Mouse (Mus musculus) neural tube, embryonic 11.5 days (tissue): ENCODE data around the gene Rex1bd. TPM values are rescaled to one million over a fixed set of nuclear protein-coding genes. Genes with fewer than 3 reads are reported as not detected.
A peak's percentile ranks its signal among the peaks of the same experiment; 100 is the strongest.

Experiments used
- ATAC-seq: fragments of 200-750 bp; cut with Nextera tagmentation; 2 replicates; pipeline ENCODE4 v1.8.0; 2017; ENCODE audit warnings: moderate number of reproducible peaks, mild to moderate bottlenecking, moderate TSS enrichment, moderate library complexity; ENCODE audit not compliant: insufficient read depth, low FRiP score, low TSS enrichment
- DNase-seq: peaks from one replicate; pipeline ENCODE4 v3.0.0-alpha.2; 2015; ENCODE audit warnings: low spot score
- H3K27ac ChIP-seq: fragments of 300-500 bp; sonication (generic); 2 replicates; pipeline ENCODE4 v1.5.1; 2014; ENCODE audit warnings: low read depth, mild to moderate bottlenecking, low read length
- H3K27me3 ChIP-seq: fragments of 300-500 bp; sonication (generic); 2 replicates; pipeline ENCODE4 v1.6.1; 2014; ENCODE audit warnings: mild to moderate bottlenecking, low read length, mixed read lengths; ENCODE audit not compliant: control insufficient read depth, insufficient read depth
- H3K36me3 ChIP-seq: fragments of 300-500 bp; sonication (generic); 2 replicates; pipeline ENCODE4 v1.6.1; 2014; ENCODE audit warnings: mild to moderate bottlenecking, low read length, moderate library complexity, mixed read lengths; ENCODE audit not compliant: control insufficient read depth, insufficient read depth
- H3K4me1 ChIP-seq: fragments of 300-500 bp; sonication (generic); 2 replicates; pipeline ENCODE4 v1.6.1; 2014; ENCODE audit warnings: low read length, mixed read lengths; ENCODE audit not compliant: control insufficient read depth, insufficient read depth
- H3K4me2 ChIP-seq: fragments of 300-500 bp; sonication (generic); 2 replicates; pipeline ENCODE4 v1.6.1; 2014; ENCODE audit warnings: low read depth, mild to moderate bottlenecking, moderate library complexity
- H3K4me3 ChIP-seq: fragments of 300-500 bp; sonication (generic); 2 replicates; pipeline ENCODE4 v1.5.1; 2014; ENCODE audit warnings: low read depth, low read length
- H3K9ac ChIP-seq: fragments of 300-500 bp; sonication (generic); 2 replicates; pipeline ENCODE4 v1.6.1; 2014; ENCODE audit warnings: mild to moderate bottlenecking, low read length
- H3K9me3 ChIP-seq: fragments of 300-500 bp; sonication (generic); 2 replicates; pipeline ENCODE4 v1.6.1; 2016; ENCODE audit warnings: low read length; ENCODE audit not compliant: control insufficient read depth
- WGBS: fragments of 180-500 bp; shearing (Covaris S2); extraction: QIAGEN DNeasy Blood & Tissue Kit; methylation state at CpG from one replicate; pipeline ENCODE4 v1.1.7; 2014; 5-methylcytosine and 5-hydroxymethylcytosine counted together
- polyA plus RNA-seq: library from polyadenylated mRNA; unstranded; fragments of >200 nt; fragmentation: Nextera tagmentation; extraction: Ambion mirVana; gene quantifications from 2 replicates; pipeline ENCODE4 v1.2.1, GENCODE M21; 2014

Rex1bd gene
- polyA plus RNA-seq, 1 experiment from 2014 or later = 118 TPM

DNA sequence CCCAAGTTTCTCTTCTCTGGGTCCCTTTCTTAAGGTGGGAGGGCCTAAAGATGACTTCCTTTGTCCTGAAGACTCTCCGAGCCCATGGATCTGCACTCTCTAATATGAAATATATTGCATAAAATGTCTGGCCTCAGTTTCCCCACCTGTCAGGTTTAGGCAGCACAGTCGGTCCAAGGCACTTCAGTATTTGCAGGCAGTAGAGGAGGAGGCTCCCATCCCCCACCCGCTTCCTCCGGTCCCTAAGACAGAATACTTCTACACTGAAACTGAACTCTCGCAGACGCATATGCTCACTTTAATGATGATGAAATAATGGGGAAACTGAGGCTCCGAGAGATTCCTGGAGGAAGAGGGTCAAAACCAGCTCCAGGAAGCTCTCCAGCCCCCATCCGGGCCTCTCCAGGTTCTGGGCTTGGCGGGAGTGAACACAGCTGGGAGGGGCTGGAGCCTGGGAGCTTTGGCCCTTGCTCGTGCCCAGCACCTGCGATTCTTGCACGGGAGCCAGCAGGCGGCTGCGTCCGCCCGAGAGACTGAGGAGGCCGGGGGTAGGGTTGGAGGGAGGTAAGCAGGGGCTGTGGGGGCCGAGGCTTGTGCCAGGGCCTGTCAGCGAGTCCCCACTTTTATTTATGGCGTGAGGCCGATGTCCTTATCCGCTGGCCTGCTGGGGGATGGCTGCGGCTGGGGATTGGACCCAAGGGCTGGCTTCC lies 4.6 kb downstream of the Rex1bd start:
- WGBS = 7% methylated on average over 23 of the region's 23 CpGs
- Histone ChIP-seq H3K36me3 (0 out of 2 replicates have a peak, but pooled peaks cover 2% of the 10 kb centered on the region), H3K27ac (no peak overlapping the region), H3K9me3 (no peaks in the 10 kb centered on the region), H3K4me3 (no peak overlapping the region), H3K27me3 (peaks cover 65% of the 10 kb centered on the region), H3K4me2 (no peak overlapping the region), H3K9ac (no peak overlapping the region), H3K4me1 (peaks cover 11% of the 10 kb centered on the region)
- no peak for DNase-seq
- no peak for ATAC-seq

DNA sequence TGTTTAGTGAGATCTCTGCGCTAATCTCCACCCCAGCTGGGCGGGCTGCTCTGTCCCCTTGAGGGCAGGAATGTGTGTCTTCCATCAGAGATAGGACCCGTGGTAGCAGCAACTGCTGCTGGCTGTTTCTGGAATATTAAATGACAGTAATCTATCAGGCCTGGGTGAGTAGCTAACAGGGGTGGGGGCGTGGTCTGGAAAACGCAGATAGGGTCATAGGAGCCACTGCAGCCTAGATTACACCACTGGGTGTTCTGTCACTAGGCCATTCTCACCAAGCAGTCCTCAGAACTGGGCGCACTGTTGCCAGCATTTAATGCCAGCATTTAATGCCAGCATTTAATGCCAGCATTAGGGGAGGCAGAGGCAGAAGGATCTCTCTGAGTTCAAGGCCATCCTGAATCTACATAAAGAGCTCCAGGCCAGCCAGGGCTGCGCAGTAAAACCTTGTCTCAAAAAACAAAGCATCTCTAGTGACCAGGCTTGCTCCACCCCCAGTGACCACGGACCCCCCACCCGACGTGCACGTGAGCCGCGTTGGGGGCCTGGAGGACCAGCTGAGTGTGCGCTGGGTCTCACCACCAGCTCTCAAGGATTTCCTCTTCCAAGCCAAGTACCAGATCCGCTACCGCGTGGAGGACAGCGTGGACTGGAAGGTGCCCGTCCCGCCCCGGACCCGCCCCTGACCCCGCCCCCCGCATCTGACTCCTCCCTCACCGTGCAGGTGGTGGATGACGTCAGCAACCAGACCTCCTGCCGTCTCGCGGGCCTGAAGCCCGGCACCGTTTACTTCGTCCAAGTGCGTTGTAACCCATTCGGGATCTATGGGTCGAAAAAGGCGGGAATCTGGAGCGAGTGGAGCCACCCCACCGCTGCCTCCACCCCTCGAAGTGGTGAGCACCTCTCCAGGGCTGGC lies 5.9 kb downstream of the Rex1bd start:
- Histone ChIP-seq H3K27ac (no peak overlapping the region), H3K4me1 (peaks cover 9% of the 10 kb centered on the region), H3K27me3 (peaks cover 78% of the 10 kb centered on the region), H3K4me3 (no peak overlapping the region), H3K36me3 (0 out of 2 replicates have a peak, but pooled peaks cover 2% of the 10 kb centered on the region), H3K9me3 (no peaks in the 10 kb centered on the region), H3K9ac (no peak overlapping the region), H3K4me2 (no peak overlapping the region)
- ATAC-seq (no peak), DNase-seq (no peak)
- WGBS = 8% methylated on average over 39 of the region's 39 CpGs

GRCm38 (mm10) chr8:70495771-70496062 lies 10.8 kb downstream of the Rex1bd start:
- H3K9ac ChIP-seq = no peak overlapping the region; the same call in 1 of the 2 replicates
- no peaks in the 10 kb centered on the region for H3K9me3 ChIP-seq
- H3K36me3 ChIP-seq = no peaks in the 10 kb centered on the region
- peaks cover 97% of the 10 kb centered on the region for H3K27me3 ChIP-seq
- H3K4me1 ChIP-seq = peaks cover 16% of the 10 kb centered on the region
- H3K4me3 ChIP-seq = peak overlapping the region; percentile 12; the same call in 1 of the 2 replicates
- WGBS = 4% methylated on average over 12 of the region's 12 CpGs
- no peak overlapping the region for H3K27ac ChIP-seq
- ATAC-seq = no peak
- DNase-seq = no peak
- no peak overlapping the region for H3K4me2 ChIP-seq

DNA sequence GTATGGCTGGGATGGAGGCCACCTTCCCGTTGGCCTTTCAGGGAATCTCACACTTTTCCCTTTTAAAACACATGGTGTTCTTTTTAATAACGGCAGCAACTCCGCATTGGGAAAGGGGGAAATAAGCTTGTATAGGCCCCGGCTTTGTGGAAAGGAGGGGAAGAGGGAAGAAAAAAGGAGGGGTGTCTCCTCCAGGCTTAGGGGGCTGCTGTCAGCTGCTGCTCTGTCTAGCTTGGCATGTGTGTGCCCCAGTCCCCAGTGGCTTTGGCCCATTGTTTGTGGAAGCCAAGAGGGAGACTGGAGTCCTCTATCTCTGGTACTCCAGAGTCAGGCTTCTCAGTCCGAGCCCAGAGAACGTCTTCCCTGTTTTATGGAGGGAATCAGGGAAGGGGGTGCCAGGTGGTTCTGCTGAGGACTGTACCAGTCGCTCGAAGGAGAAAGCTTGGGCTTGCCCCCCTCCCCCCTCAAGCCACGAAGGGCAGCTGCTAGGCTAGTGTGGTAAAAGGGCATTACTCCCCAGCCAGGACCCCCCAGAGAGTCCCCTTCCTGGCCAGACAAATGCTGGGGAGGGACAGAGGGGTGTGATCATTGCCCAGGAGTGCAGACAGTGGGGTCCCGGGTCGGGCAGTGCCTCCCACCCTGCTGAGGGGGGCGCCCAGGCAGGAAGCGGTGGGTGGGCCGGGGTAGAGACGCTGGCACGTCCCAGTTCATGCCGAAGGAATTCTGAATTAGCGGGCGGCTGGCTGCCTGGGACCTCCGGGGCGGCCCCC lies 11.4 kb downstream of the Rex1bd start:
- H3K27ac ChIP-seq = no peak overlapping the region
- no peaks in the 10 kb centered on the region for H3K36me3 ChIP-seq
- no peak overlapping the region for H3K4me2 ChIP-seq
- DNase-seq (no peak), ATAC-seq (no peak)
- 2% methylated on average over 20 of the region's 21 CpGs for WGBS
- H3K4me1 ChIP-seq = peaks cover 16% of the 10 kb centered on the region
- peaks cover 97% of the 10 kb centered on the region for H3K27me3 ChIP-seq
- H3K4me3 ChIP-seq = peak overlapping the region; percentile 12; the same call in 1 of the 2 replicates
- H3K9me3 ChIP-seq = no peaks in the 10 kb centered on the region
- H3K9ac ChIP-seq = no peak overlapping the region; the same call in 1 of the 2 replicates

DNA sequence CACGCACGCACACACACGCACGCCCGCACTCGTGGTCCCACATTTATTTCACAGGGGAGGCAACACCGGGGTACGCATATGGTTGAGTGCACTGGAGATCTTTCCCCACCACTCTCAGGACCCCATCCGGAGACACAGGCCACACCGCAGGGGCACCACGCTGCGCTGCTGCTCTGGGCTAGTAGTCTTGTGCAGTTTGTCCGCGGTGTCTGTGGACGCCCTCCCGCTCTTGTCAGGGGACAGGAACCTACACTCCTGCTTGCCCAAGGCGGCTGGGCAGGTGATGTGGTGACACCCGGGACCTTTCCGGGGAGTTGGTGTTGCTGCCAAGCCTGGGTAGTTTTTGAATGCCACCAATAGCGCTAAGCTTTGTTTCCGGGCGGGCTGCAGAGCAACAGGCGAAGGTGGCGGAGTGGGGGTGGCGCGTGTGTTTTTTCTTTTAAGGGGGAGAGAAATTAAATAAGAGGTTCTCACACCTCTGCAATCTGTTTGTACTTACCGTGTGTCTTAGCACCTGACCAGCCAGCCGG lies 12.1 kb downstream of the Rex1bd start:
- Histone ChIP-seq H3K27ac (no peak overlapping the region), H3K9ac (no peak overlapping the region), H3K27me3 (peaks cover 97% of the 10 kb centered on the region), H3K4me3 (no peak overlapping the region), H3K9me3 (no peaks in the 10 kb centered on the region), H3K36me3 (no peaks in the 10 kb centered on the region), H3K4me1 (peaks cover 21% of the 10 kb centered on the region), H3K4me2 (no peak overlapping the region; the same call in 1 of the 2 replicates)
- no peak for ATAC-seq
- no peak for DNase-seq
- 2% methylated on average over 28 of the region's 28 CpGs for WGBS

GRCm38 (mm10) chr8:70493692-70494415 lies 12.7 kb downstream of the Rex1bd start:
- no peak overlapping the region for H3K27ac ChIP-seq
- no peak for ATAC-seq

DNA sequence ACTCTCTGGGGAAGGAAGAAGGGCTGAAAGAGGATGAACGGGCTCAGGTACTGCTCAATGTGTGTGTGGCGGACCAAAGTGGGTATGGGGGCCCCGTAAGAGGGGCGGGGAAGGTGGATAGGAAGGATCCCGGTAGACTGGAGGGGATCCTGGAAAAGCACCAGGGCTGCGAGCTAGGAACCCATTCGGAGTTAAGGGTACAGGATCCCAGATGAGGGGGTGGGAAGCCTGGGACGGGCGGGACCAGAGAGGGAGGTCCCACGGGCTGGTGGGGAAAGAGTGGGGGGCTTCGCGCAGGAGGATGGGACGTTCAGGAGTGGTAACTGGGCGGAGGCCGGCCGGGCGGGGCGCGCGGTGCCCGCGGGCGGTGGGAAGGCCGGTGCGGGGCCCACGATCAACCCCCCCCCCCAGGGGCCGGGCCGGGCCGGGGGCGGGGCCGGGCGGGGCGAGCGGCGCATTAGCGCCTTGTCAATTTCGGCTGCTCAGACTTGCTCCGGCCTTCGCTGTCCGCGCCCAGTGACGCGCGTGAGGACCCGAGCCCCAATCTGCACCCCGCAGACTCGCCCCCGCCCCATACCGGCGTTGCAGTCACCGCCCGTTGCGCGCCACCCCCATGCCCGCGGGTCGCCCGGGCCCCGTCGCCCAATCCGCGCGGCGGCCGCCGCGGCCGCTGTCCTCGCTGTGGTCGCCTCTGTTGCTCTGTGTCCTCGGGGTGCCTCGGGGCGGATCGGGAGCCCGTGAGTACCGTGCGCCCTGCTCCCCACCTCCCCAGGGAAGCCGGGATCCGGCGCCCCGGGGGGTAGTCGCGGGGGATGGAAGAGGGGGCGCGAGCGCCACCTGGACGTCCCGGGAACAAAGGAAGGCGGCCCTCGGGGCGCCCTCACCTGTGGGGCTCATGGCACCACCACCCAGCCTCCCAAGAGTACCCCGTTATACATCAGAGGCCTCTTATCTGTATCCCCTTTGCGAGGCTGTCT lies 13.6 kb downstream of the Rex1bd start, which contains the start of gene Crlf1:
Gene Crlf1, plus strand, starts transcription at position 495 of the 977 bp plus-strand sequence.
- under 1% methylated on average over 61 of the region's 93 CpGs for WGBS
- H3K27ac ChIP-seq = no peak within 1 kb of the TSS
- DNase-seq = no peak

More at GRCm38 (mm10) chr8:70493692-70494415, 12.7 kb downstream of the Rex1bd start:
- WGBS = under 1% methylated on average over 42 of the region's 47 CpGs
- H3K4me3 ChIP-seq = no peak overlapping the region
- no peak overlapping the region for H3K9ac ChIP-seq
- peaks cover 97% of the 10 kb centered on the region for H3K27me3 ChIP-seq
- no peaks in the 10 kb centered on the region for H3K36me3 ChIP-seq
- DNase-seq = no peak
- peaks cover 27% of the 10 kb centered on the region for H3K4me1 ChIP-seq
- peak overlapping the region; percentile 41; the same call in 1 of the 2 replicates for H3K4me2 ChIP-seq
- H3K9me3 ChIP-seq = no peaks in the 10 kb centered on the region

More for the DNA sequence above, 13.6 kb downstream of the Rex1bd start, which contains the start of gene Crlf1:
- peaks cover 99% of the 10 kb centered on the region for H3K27me3 ChIP-seq
- H3K4me1 ChIP-seq = peaks cover 35% of the 10 kb centered on the region
- no peaks in the 10 kb centered on the region for H3K36me3 ChIP-seq
- H3K4me2 ChIP-seq = peak within 1 kb of the TSS; percentile 41
- no peaks in the 10 kb centered on the region for H3K9me3 ChIP-seq
- peak within 1 kb of the TSS; percentile 29 for H3K4me3 ChIP-seq
- no peak for ATAC-seq
- no peak within 1 kb of the TSS; the same call in 1 of the 2 replicates for H3K9ac ChIP-seq
